Mouse (Mus musculus) right cerebral cortex, postnatal 25 days (tissue): ENCODE measurements around the gene Prdm16.
A peak's percentile ranks its signal among the peaks of the same experiment; 100 is the strongest.

Experiments used
- DNase-seq: peaks from one replicate; pipeline ENCODE4 v3.0.0; 2022

The Prdm16 gene

DNA sequence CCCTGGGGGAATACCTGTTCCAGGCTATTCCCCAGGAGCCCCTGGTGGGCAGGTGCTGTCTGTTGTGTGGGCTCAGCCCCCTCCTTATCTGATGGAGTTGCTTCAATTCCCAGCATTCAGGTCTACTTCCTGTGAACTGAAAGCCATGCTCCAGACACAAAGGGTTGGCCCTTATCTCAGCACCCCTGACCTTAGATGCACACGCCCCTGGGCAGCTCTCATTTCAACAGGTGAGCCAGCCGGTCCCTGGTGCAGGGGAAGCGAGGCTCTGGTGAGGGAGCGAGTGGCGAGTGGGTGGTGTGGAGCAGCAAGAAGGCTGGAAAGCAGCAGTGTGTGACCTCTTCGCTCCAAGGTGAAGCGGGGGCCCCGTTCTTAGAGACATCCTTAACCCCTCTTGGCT lies 226.1 kb downstream of the Prdm16 start:
- no peak for DNase-seq

DNA sequence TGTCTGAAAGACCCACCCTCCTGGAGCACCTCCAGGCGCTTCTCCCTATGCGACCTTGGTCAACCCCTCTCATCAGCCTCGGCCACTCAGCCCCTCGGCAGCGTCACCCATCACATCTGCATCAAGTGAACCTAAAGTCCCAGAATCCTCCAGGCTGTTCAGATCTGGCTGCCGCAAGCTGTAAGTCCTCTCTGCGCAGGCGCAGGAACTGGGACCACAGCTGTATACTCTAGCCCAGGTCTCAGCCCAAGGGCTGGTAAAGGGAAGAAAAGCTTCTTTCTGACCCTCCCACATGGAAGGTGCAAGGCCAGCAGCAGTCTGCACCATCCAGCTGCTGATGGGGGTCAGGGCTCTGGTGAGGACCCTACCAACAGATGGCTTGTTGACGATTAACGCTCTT lies 226.8 kb downstream of the Prdm16 start:
- DNase-seq: peak; percentile 10

DNA sequence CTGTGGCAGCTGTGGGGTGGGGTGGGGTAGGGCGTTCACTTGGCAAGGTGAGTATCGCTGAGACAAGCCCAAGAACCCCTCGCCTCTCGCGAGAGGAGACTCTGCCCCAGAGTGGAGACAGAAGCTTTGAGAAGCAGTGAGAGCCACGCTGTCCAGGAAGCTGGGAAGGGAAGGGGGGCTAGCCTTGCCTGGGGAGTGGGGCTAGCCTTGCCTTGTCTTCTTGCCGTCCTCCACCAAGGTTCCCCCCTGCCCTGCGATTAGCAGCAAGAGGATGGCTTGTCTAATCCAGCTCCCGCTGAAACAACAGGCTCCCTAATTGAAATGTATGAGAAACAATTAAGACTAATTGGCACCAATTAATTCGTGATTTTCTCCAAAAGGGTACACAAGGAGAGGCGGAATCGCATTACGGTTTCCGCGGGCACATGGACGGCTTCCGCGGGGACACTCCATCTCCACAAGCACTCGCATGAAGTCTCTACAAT lies 227.4 kb downstream of the Prdm16 start:
- DNase-seq: peak; percentile 3

GRCm38 (mm10) chr4:154402948-154403347 lies 233.7 kb downstream of the Prdm16 start:
- no peak for DNase-seq

- peak; percentile 15 for DNase-seq
Measured at GRCm38 (mm10) chr4:154401982-154402932, 234.4 kb downstream of the Prdm16 start.

DNA sequence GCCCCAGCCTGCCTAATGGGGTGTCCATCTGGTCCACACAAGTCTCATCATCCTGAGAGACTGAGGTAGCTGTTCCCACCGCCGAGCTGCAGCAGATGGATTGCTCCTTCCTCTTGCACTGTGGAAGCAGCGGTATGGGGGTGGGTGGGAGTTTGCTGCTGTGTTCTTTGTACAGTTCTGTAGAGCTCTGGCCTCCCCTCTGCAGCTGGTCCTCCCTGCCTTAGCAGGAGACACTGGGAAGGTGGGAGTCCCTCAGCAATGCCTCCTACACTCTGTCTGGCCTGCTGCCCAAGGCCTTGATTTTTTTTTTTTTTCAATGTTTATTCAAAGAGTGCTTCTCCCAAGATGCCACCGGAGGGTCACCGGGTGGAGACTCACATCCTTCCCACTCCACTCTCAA lies 235.3 kb downstream of the Prdm16 start:
- peak; percentile 45 for DNase-seq

- DNase-seq: no peak
Measured at GRCm38 (mm10) chr4:154400256-154401171, 236.2 kb downstream of the Prdm16 start.

- DNase-seq: no peak
Measured at GRCm38 (mm10) chr4:154399634-154400033, 237.0 kb downstream of the Prdm16 start.

DNA sequence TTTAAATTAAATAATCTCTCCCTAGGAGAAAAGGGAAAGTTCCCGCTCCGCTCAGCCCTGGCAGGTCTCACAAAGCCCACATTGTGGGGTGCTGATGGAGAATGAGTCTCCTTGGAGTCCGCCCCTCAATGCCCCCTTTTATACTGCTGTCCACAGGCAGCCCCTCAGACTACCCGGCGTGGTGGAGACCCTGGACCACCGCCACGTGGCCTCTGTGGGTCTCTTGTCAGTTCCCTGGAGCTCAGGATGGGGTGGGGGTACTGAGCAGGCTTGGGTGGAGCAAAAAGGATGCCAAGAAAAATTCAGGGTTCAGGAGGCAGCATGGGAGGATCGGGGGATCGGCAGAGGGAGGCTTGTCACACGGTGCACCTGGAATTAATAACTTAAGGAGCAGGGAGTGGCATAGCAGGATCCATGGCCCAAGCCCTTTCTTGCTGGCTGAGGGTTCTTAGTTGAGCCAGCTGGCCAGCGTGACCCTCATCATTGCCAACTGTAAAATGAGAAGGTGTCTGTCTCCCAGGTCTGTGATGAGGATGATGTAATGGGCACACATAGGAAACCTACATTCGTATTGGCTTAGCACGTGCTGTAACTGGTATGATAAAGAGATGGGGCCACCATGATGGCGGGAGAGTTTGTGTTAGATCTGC lies 239.9 kb downstream of the Prdm16 start:
- no peak for DNase-seq

GRCm38 (mm10) chr4:154394123-154394722 lies 242.4 kb downstream of the Prdm16 start:
- peak; percentile 20 for DNase-seq

- peak; percentile 34 for DNase-seq
Measured at GRCm38 (mm10) chr4:154393196-154394122, 243.2 kb downstream of the Prdm16 start.

DNA sequence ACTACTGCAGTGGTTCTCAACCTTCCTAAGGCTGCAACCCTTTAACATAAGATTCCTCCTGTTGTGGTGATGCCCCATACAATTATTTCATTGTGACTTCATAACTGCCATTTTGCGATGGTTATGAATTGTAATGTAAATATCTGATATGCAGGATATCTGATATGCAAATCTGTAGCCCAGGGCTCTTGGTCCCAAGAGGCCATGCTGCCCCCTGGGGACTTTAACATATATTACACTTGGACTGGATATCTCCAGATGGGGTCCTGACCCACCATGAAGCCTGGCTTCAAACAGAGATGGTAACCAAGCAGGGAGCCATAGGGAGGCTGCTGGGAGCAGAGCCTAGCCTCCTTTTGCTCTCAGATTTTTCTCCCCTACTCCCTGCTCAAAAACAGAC lies 244.0 kb downstream of the Prdm16 start:
- no peak for DNase-seq

GRCm38 (mm10) chr4:154390333-154391080 lies 246.2 kb downstream of the Prdm16 start:
- DNase-seq: no peak

DNA sequence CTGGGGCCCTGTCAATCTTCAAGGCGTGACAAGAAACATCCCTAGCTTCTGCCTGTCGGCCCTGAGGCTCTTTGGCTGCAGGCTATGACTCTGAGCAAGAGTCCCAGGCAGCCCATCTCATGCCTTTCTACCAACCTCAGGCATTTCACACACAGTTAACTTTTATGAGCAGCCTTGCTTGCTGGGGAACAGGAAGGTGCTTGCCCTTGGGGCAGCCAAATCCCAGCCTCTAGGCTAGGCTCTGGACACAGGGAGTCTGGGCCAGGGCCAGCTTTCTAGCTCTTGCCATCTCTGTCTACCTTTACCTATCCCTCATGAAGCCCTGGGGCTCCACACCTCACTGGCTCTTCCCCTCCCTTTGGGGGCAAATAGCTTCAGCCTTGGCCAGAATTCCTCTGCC lies 247.0 kb downstream of the Prdm16 start:
- no peak for DNase-seq

- DNase-seq: no peak
Measured at GRCm38 (mm10) chr4:154386810-154387209, 249.9 kb downstream of the Prdm16 start.

- DNase-seq: no peak
Measured at GRCm38 (mm10) chr4:154385918-154386317, 250.8 kb downstream of the Prdm16 start.

DNA sequence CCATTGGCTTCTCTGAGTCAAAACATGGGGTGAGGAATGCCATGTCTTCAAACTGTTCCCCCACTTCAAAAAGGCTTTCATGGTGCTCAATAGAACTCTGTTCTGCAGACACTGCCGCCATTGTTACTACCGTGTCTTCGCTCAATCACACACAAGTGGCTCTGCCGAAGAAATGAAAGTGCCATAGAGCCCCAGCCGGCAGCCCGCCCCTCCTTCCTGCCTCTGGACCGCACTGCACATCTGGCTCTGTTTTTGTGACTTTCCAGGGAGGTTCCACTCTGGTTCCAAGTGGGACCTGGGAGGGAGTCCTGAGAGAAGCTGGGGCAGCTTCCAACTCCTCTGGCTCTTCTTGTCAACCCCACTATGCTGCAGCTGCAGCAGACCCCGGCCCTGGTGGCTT lies 251.5 kb downstream of the Prdm16 start:
- DNase-seq: no peak

- DNase-seq: no peak
Measured at GRCm38 (mm10) chr4:154378876-154379275, 257.8 kb downstream of the Prdm16 start.

DNA sequence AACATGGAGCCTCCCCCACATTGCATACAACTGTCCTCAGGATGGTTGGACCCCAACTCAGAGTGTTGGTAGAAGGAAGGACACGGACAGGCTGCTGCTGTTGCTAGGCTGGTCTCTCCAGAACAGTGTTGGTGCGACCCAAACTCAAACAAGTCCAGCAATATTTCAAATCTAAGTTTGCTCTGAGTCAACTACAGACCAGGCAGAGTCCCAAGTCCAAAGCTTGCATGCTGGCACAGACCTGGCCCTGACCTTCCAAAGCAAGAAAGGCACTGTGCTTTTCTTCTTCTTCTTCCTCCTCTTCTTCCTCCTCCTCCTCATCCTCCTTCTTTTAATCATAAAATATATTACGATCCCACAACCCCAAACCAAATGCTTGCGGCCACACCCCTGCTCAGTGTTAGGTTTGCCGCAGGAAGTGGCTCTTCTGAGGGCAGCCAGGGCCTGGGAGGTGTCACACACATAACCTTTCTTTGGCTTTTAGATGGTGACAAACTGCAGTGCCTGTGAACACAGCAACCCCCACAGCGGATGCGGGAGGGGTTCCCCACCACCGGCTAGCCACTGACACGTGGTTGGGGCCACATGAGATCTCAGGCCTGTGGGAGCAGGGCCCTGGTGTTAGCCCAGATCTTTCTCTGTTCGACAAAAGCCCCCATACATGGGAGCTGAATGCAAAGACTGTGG lies 260.6 kb downstream of the Prdm16 start:
- DNase-seq: no peak
